Mouse (Mus musculus) bone marrow, adult 2 months (tissue): Measurements from ENCODE around the gene Nav1.

Experiments used
- CTCF ChIP-seq: fragments of 200-500 bp; IDR thresholded peaks from 2 replicates; pipeline ENCODE4 v1.5.1; 2011; ENCODE audit warnings: low read length, control low read depth; ENCODE audit not compliant: control insufficient read depth, insufficient read depth
- POLR2A ChIP-seq: fragments of 200-500 bp; IDR thresholded peaks from 2 replicates; pipeline ENCODE4 v1.6.1; 2011; ENCODE audit warnings: low read depth, mild to moderate bottlenecking, control low read depth, low read length, borderline replicate concordance; ENCODE audit not compliant: control insufficient read depth

- no peak for TF ChIP-seq CTCF
- TF ChIP-seq POLR2A, result no peak
These were observed 43.2 kb downstream of the Nav1 start for GRCm38 (mm10) chr1:135563781-135564414.
